Mouse (Mus musculus) bone marrow, adult 2 months (tissue): ENCODE measurements at regions not wholly inside any gene's neighbourhood (a gene's known extent, or its start where the extent isn't known, plus 50 kb on each side); places are given as distances from the start of the nearest gene placed in this dataset.

Experiments used
- CTCF ChIP-seq: fragments of 200-500 bp; IDR thresholded peaks from 2 replicates; pipeline ENCODE4 v1.5.1; 2011; ENCODE audit warnings: low read length, control low read depth; ENCODE audit not compliant: control insufficient read depth, insufficient read depth
- POLR2A ChIP-seq: fragments of 200-500 bp; IDR thresholded peaks from 2 replicates; pipeline ENCODE4 v1.6.1; 2011; ENCODE audit warnings: low read depth, mild to moderate bottlenecking, control low read depth, low read length, borderline replicate concordance; ENCODE audit not compliant: control insufficient read depth

DNA sequence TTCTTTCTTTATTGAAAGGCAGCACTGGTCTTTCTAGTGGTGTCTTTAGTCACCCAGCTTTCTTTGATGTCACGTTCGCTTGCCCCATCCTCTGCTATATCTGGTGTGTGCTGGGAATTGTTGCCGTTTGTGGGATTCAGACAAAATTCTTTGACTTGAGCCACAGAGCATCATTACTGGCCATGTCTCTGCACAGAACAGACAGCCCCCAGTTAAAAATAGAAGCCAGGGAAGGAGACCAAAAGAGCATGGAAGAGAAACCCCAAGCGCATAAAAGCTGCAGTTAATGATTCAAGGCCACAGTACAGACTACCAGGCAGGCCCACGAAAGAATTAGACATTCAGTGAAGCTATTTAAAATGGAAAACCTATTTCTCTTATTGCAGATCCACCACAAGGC, 133.7 kb upstream of the Mad2l1 start:
- TF ChIP-seq CTCF (no peak), POLR2A (no peak)
